ENCODE assay signal across 19 mouse cellular contexts in genomic region chr13:64399906-64400305, GRCm38 (mm10).
"Had no signal": no experiment of that assay in that cellular context is flagged by ENCODE, and none has a peak within 500 bp of the region (broad histone marks: within the 10 kb centered on the region; RNA-seq: fewer than 3 reads in every experiment).

No protein-coding gene starts in this region.

- H3K27ac ChIP-seq: midbrain, embryonic 10.5 days; midbrain, embryonic 12.5 days; neural tube, embryonic 13.5 days; neural tube, embryonic 15.5 days had no signal

- ATAC-seq: midbrain, embryonic 16.5 days had no signal

- H3K4me2 ChIP-seq: midbrain, embryonic 12.5 days; neural tube, embryonic 13.5 days; neural tube, embryonic 15.5 days had no signal

- H3K36me3 ChIP-seq: midbrain, embryonic 10.5 days; midbrain, embryonic 12.5 days; neural tube, embryonic 13.5 days; neural tube, embryonic 15.5 days had no signal

- H3K9me3 ChIP-seq: midbrain, embryonic 10.5 days; midbrain, embryonic 12.5 days; neural tube, embryonic 13.5 days; neural tube, embryonic 15.5 days had no signal

- H3K4me3 ChIP-seq: midbrain, embryonic 10.5 days; midbrain, embryonic 12.5 days; myocyte; neural tube, embryonic 13.5 days; neural tube, embryonic 15.5 days had no signal

- DNase-seq: lung, adult 18-20 months; lung, embryonic 14.5 days; lung, postnatal 10 days; lung, postnatal 4 days; midbrain, embryonic 14.5 days; retina, postnatal 1 day; right cerebral cortex, adult 18-20 months; right cerebral cortex, postnatal 25 days; right cerebral cortex, postnatal 4 days; spleen, adult 18-20 months; thymus, adult 2 months; thymus, postnatal 25 days; thymus, postnatal 4 days had no signal

- H3K27me3 ChIP-seq: midbrain, embryonic 12.5 days; neural tube, embryonic 13.5 days; neural tube, embryonic 15.5 days had no signal

- H3K9ac ChIP-seq: lung, embryonic 14.5 days; midbrain, embryonic 12.5 days; neural tube, embryonic 13.5 days; neural tube, embryonic 15.5 days had no signal

- H3K4me1 ChIP-seq: midbrain, embryonic 10.5 days; midbrain, embryonic 12.5 days; neural tube, embryonic 13.5 days; neural tube, embryonic 15.5 days had no signal
